Mouse (Mus musculus) urinary bladder, postnatal 36 days (tissue): Measurements from ENCODE around the gene Myl9.

Experiments used
- DNase-seq, 2 experiments: peaks; one replicate each; pipeline ENCODE4 v3.0.0; 2022; ENCODE audit warnings: low spot score in 2 of 2, mixed read lengths in 1 of 2

Gene Myl9

GRCm38 (mm10) chr2:156764022-156764421 lies 11.2 kb upstream of the Myl9 start:
- DNase-seq, result no peak

DNA sequence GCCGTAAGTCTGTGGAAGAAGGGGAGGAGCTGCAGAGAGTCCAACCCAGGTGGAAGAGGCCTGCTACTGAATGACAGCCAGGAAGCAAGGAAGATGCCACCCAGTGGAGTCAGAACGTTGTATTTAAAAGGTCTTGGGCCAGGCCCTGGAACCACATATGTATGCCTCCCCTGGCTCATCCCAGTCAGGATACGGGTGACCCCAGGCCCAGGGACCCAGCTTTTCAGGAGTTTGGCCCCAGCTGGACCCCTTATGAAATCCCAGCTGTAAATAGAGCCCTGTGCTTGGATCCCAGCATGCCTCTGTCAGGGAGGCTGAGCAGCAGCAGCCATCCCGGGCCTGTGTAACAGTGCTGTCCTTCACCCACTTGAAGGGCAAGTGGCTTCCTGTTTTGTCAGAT lies 10.5 kb upstream of the Myl9 start:
- DNase-seq, result no peak

GRCm38 (mm10) chr2:156765593-156765992 lies 9.6 kb upstream of the Myl9 start:
- DNase-seq, result no peak

- DNase-seq, result no peak
Measured at GRCm38 (mm10) chr2:156766227-156767019, 8.8 kb upstream of the Myl9 start.

- no peak for DNase-seq
Measured at GRCm38 (mm10) chr2:156767108-156767507, 8.1 kb upstream of the Myl9 start.

- DNase-seq, result no peak
Measured at GRCm38 (mm10) chr2:156769274-156769673, 5.9 kb upstream of the Myl9 start.

GRCm38 (mm10) chr2:156773470-156773869 lies 1.8 kb upstream of the Myl9 start:
- DNase-seq, result no peak

DNA sequence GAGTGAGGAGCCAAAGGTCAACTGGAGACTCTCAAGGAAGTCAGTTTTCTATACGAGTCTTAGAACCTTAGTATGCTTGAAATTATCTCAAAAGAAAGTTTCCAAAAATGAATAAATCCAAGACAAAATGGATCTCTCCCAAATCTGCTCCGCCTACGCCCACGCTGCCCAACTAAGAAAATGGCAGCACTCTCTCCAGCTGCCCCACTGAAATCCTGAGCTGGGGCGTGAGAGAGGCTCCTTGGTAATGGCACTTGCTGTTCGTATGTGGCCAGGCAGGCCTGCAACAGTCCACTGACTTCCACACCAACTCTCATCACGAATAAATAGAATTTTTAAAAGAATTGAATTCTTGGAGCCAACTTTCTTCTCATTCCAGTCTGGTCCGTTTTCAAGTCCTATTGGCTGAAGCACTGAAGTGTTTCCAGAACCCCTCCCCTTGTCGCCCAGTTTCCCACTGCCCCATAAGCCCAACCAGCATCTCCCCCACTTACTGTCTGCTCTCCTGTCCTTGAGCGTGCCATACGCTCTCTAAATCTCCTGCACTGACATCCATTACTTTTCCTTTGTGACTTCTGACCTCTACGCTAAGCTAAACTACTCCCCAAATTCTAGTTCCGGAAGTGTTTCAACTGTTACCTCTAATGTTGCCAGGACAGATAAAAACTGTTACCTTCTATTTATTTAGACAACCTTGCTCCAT lies 1.0 kb upstream of the Myl9 start:
- no peak for DNase-seq

DNA sequence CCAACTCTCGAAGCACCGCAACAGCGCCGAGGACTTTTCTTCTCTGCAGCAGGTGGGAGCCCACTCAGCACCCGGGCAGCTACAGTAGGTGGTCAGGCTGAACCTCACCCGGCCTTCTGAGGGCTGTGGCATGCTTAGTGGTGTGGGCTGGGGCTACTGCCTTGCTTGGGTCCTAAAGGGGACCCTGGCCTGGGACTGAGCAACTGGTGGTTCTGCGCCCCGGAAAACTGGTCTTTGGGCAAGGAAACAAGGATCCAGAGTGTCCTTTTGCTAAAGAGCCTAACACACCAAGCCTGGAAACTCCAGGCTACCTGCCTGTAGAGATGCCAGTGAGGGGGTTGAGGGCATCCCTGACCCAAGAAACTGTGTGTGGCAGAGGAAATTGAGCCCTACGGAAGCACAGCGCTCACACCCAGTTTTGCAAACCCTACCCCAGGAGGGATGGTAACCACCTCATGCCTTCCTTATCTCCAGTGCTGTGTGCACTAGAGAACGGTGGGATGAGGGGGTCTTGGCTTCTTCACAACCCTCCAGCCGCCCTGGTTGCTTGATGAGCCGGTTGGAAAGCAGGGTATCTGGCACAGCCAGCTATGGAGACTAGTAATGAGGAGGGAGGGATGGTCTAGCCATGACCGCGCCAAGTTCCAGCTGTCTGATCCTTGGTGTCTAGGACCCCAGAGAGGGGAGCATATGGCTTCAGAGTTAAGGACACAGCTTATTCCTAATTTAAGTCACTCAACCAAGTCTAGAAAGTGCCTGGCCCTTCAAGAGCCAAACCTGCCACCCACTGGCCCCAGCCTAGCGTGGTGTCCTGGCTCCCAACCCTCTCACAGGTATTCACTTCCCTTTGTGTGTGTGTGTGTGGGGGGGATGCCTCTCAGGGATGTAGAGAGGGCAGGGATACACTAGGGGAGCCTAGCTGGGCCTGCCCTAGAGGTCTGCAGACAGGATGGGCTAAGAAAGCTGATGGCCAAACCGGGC lies 525 bp downstream of the Myl9 start:
- no peak for DNase-seq

DNA sequence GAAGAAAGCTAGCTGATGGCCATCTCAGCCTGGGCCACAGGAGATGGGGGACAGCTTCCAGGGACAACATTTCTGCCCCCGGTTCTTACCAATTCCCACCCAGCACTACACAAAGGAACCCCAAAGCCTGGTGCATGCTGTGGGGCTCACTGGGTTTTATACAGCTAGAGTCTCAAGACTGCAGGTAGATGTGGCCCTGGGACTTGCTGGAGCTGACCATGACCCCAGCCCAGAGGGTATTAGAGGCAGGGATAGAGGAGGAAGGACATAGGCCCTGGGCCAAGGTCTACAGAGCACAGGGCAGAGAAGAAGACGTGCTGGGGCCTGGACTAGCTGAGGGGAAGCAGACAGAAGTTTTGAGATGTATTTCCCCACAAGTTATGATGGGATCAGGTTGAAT lies 1.7 kb downstream of the Myl9 start:
- DNase-seq, result no peak

GRCm38 (mm10) chr2:156777326-156778004 lies 2.2 kb downstream of the Myl9 start:
- DNase-seq, result no peak

DNA sequence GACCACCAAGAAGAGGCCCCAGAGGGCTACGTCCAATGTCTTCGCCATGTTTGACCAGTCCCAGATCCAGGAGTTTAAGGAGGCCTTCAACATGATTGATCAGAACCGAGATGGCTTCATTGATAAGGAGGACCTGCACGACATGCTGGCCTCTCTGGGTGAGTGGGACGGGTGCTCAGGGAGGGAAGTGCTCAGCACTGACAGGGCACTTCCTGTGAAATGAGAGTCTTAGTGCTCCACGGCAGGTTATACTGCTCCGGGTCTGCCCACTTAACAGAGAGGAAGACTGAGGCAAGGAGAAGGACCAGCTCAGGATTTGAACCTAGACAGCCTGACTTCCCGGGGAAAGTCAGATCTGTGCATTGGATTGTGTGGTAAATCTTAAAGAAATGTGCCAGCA lies 3.4 kb downstream of the Myl9 start:
- DNase-seq, result no peak

DNA sequence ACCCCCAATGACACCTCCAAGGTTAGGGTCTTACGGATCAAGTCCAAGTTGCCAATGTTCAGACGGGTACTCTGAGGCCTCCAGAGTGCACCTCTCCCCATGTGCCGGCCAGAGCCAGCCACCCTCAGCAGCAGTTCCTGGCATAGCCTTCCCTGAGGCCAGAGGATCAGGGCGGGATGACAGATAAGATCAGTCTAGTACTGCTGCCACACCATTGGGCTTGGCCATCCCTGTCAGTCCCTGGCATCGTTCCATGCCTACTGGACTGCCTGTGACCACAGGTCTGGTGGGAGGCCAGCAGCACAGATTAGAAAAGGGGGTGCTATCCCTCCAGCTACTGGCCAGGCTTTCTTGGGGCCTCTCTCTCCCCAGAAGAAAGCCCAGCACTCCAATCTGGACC lies 3.8 kb downstream of the Myl9 start:
- no peak for DNase-seq

DNA sequence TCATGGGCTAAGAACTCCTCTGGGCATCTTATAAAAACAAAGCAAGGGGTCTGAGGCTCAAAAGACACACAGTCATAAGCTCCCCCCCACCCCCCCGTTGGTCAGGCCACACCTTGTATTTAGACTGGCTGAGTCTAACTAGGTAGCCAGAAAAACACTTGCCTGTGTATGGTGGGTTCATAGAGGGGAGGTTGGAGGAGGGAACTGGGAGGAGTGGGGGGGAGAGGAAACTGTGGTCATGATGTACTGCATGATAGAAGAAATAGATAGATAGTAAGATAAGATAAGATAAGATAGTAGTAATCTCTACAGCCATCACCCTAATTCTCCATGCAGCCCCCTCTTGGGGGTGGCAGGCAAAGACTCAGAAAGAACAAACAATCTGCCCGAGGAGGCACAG lies 4.3 kb downstream of the Myl9 start:
- no peak for DNase-seq

DNA sequence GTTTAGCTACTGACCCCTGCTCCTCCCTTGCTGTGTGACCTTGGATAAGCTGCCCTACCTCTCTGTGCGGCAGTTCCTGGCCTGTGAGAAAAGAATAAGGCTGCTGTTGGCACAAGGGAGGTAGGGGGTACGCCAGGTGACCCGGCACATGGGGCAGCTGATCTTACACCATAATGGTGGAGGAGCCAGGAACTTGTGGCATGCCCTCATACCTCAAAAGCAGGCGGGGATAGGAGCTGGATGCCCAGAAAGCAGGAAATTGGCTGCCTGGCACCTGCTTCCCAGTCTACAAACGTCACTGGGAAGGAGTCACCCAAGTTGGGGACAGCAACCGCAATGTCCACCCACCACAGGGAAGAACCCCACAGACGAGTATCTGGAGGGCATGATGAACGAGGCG lies 4.9 kb downstream of the Myl9 start:
- no peak for DNase-seq

DNA sequence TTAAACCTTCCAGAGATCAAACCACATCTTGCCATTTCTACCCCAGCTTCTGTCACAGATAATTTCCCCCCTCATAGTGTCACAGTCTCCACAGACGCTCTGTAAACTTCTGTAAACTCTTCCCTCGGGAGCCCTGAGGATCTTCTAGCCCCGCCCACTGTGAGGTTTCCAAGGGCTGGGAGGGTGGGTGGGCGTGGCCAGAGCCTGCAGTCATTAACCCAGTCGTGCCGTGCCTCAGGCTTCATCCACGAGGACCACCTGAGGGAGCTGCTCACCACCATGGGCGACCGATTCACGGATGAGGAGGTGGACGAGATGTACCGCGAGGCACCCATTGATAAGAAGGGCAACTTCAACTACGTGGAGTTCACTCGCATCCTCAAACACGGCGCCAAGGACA lies 5.5 kb downstream of the Myl9 start:
- no peak for DNase-seq

DNA sequence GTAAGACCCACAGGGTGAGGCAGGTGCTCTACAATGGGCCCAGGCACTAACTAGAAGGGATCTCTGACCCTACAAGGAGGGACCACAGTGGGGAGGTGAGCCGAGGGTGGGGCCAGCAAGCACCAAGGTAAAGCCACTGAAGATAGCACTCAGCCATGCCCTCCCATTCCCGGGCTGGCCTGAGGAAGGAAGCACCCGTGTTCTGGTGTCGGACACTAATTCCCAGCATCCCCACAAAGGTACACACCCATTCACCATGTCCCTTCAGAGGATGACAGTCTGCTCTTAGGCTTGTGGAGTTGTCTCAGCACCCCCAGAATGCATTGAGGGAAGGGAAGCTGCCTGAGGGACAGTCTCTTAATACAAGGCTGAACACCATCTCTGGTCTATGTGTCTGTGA lies 6.1 kb downstream of the Myl9 start:
- no peak for DNase-seq

- no peak for DNase-seq
Measured at GRCm38 (mm10) chr2:156781836-156782480, 6.7 kb downstream of the Myl9 start.

GRCm38 (mm10) chr2:156782481-156783348 lies 7.5 kb downstream of the Myl9 start:
- DNase-seq, result no peak

DNA sequence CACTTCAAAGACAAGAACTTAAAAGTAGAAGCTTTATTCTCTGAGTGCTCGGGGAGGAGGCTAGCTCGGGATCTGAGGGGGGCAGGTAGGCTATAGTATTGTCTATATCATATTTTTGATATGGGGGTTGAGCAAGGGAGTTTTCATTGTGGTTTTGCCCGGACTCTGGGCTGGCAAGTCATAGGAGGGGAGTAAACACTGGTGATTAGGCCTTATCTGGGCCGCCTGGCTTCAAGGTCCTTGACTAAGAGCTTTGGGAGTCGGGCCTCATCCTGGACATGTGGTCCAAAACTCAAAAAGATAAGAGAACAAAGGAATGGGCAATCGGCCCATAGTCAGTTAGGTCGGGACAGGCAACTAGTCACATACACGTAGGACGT lies 8.1 kb downstream of the Myl9 start:
- DNase-seq, result no peak
